Mouse (Mus musculus) liver, postnatal 0 days (tissue): Measurements from ENCODE around the gene Cbfb. TPM values are rescaled to one million over a fixed set of nuclear protein-coding genes. Genes with fewer than 3 reads are reported as not detected.

Experiments
- ATAC-seq: fragments of 200-750 bp; cut with Nextera tagmentation; 2 replicates; pipeline ENCODE4 v1.8.0; 2017; ENCODE audit warnings: mild to moderate bottlenecking, moderate library complexity
- DNase-seq: peaks from one replicate; pipeline ENCODE4 v3.0.0-alpha.2; 2016
- H3K27ac ChIP-seq: fragments of 300-500 bp; sonication (generic); 2 replicates; pipeline ENCODE4 v1.5.1; 2014; ENCODE audit warnings: antibody characterized with exemption, moderate library complexity, mild to moderate bottlenecking, low read depth
- H3K27me3 ChIP-seq: fragments of 300-500 bp; sonication (generic); 2 replicates; pipeline ENCODE4 v1.6.1; 2014; ENCODE audit warnings: low read length, control low read depth, mixed read lengths; ENCODE audit not compliant: insufficient read depth
- H3K36me3 ChIP-seq: fragments of 300-500 bp; sonication (generic); replicated peaks from 2 replicates; pipeline ENCODE4 v1.6.1; 2014; ENCODE audit warnings: mild to moderate bottlenecking, control low read depth, low read length, moderate library complexity, mixed read lengths; ENCODE audit not compliant: insufficient read depth
- H3K4me1 ChIP-seq: fragments of 300-500 bp; sonication (generic); 2 replicates; pipeline ENCODE4 v1.6.1; 2014; ENCODE audit warnings: antibody characterized with exemption, mild to moderate bottlenecking, control low read depth; ENCODE audit not compliant: insufficient read depth
- H3K4me2 ChIP-seq: fragments of 300-500 bp; sonication (generic); 2 replicates; pipeline ENCODE4 v1.6.1; 2014; ENCODE audit warnings: low read depth, mild to moderate bottlenecking, low read length, moderate library complexity, mixed read lengths
- H3K4me3 ChIP-seq: fragments of 300-500 bp; sonication (generic); 2 replicates; pipeline ENCODE4 v1.5.1; 2014; ENCODE audit warnings: low read depth, low read length
- H3K9ac ChIP-seq: fragments of 300-500 bp; sonication (generic); replicated peaks from 2 replicates; pipeline ENCODE4 v1.6.1; 2014; ENCODE audit warnings: mild to moderate bottlenecking, moderate library complexity
- H3K9me3 ChIP-seq: fragments of 300-500 bp; sonication (generic); 2 replicates; pipeline ENCODE4 v1.6.1; 2016; ENCODE audit warnings: mild to moderate bottlenecking, control low read depth, low read length, mixed read lengths
- CTCF ChIP-seq: sonication (generic); IDR thresholded peaks from 2 replicates; pipeline ENCODE4 v1.5.1; 2016; ENCODE audit warnings: antibody characterized with exemption, low read depth
- EP300 ChIP-seq: IDR thresholded peaks from 2 replicates; pipeline ENCODE4 v1.6.1; 2016; ENCODE audit warnings: antibody characterized with exemption, low read depth, mild to moderate bottlenecking
- WGBS: fragments of 180-500 bp; shearing (Covaris S2); extraction: QIAGEN DNeasy Blood & Tissue Kit; methylation state at CpG from one replicate; pipeline ENCODE4 v1.1.7; 2014; ENCODE audit not compliant: insufficient replicate concordance; 5-methylcytosine and 5-hydroxymethylcytosine counted together
- polyA plus RNA-seq: library from polyadenylated mRNA; unstranded; fragments of >200 nt; fragmentation: Nextera tagmentation; extraction: Ambion mirVana; gene quantifications from 2 replicates; pipeline ENCODE4 v1.2.1, GENCODE M21; 2015

Cbfb gene
- polyA plus RNA-seq, 1 experiment from 2014 or later: 10.7 TPM

GRCm38 (mm10) chr8:105253766-105254151 is 83.3 kb downstream of the Cbfb start:
- ATAC-seq (no peak), DNase-seq (no peak)
- Histone ChIP-seq H3K9ac (0 out of 2 replicates have a peak overlapping the region, but pooled peaks have one; percentile 59), H3K27me3 (peaks cover 3% of the 10 kb centered on the region; the same call in 1 of the 2 replicates), H3K4me3 (peak overlapping the region; percentile 58), H3K27ac (no peak overlapping the region), H3K4me1 (peaks cover 23% of the 10 kb centered on the region), H3K4me2 (peak overlapping the region; percentile 93), H3K36me3 (peaks cover 42% of the 10 kb centered on the region), H3K9me3 (no peaks in the 10 kb centered on the region)
- no peak for TF ChIP-seq EP300
- TF ChIP-seq CTCF: no peak
- WGBS: 52% methylated on average over 20 of the region's 20 CpGs

- peak overlapping the region; percentile 93 for H3K4me2 ChIP-seq
- DNase-seq (peak; percentile 92), ATAC-seq (peak; percentile 87)
- peaks cover 9% of the 10 kb centered on the region for H3K27me3 ChIP-seq
- peaks cover 29% of the 10 kb centered on the region for H3K4me1 ChIP-seq
- no peaks in the 10 kb centered on the region for H3K9me3 ChIP-seq
- H3K9ac ChIP-seq: peak overlapping the region; percentile 59
- TF ChIP-seq CTCF (peak; percentile 91), EP300 (no peak)
- H3K27ac ChIP-seq: peak overlapping the region; percentile 16
- under 1% methylated on average over 62 of the region's 74 CpGs for WGBS
- H3K36me3 ChIP-seq: peaks cover 36% of the 10 kb centered on the region
- H3K4me3 ChIP-seq: peak overlapping the region; percentile 58
These were observed 83.9 kb downstream of the Cbfb start for GRCm38 (mm10) chr8:105254152-105254965.

GRCm38 (mm10) chr8:105254966-105255350 is 84.5 kb downstream of the Cbfb start, which contains the start of gene B3gnt9:
B3gnt9 (minus strand) TSS chr8:105255153.
- peak within 1 kb of the TSS; percentile 59 for H3K9ac ChIP-seq
- peak within 1 kb of the TSS; percentile 41 for H3K27ac ChIP-seq
- DNase-seq: peak; percentile 77
- no peaks in the 10 kb centered on the region for H3K9me3 ChIP-seq
- 2% methylated on average over 14 of the region's 14 CpGs for WGBS
- peak; percentile 80 for ATAC-seq
- peak within 1 kb of the TSS; percentile 93 for H3K4me2 ChIP-seq
- H3K4me3 ChIP-seq: peak within 1 kb of the TSS; percentile 58
- no peak for TF ChIP-seq EP300
- no peak for TF ChIP-seq CTCF
- H3K36me3 ChIP-seq: peaks cover 30% of the 10 kb centered on the region
- H3K27me3 ChIP-seq: peaks cover 14% of the 10 kb centered on the region
- peaks cover 35% of the 10 kb centered on the region for H3K4me1 ChIP-seq

DNA sequence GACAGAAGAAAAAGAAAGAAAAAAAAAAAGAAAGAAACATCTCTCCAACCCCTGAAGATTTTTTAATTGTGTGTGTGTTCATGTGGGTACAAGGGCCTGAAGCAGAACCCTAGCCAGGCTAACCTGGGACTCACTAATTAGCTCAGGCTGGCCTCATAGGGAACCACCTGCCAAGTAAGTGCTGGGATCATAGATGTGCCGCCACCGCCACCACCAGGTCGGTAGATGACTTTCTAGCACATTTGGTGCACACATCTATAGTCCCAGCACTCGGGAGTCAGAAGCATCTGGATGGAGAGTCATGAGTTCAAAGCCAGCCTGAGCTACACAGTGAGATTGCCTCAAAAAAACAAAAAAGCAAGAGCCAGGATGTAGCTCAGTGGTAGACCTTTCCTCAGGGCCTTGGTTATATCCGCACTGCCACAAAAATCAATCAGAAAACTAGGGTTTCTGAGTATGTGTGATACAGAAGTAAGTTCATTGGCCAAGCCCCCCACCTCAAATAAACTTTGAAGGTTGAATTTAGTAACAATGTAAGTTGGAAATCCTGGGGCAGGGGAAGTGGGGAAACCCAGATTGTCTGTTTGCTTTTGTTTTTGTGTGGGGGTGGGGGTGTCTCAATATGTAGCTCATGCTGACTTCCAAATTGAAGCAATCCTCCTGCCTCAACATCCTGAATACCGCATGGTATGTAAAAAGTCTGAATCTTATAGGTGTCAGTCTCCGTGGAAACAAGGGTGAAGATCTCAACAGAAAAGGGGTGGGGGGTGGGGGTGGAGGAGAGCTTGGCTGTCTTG is 87.0 kb downstream of the Cbfb start:
- H3K4me3 ChIP-seq: no peak overlapping the region
- peaks cover 43% of the 10 kb centered on the region for H3K4me1 ChIP-seq
- no peak overlapping the region for H3K4me2 ChIP-seq
- peaks cover 8% of the 10 kb centered on the region; the same call in 1 of the 2 replicates for H3K36me3 ChIP-seq
- H3K9me3 ChIP-seq: no peaks in the 10 kb centered on the region
- no peak for TF ChIP-seq EP300
- no peak for TF ChIP-seq CTCF
- ATAC-seq (no peak), DNase-seq (no peak)
- no peak overlapping the region for H3K27ac ChIP-seq
- peaks cover 14% of the 10 kb centered on the region for H3K27me3 ChIP-seq
- 69% methylated on average over 7 of the region's 7 CpGs for WGBS
- H3K9ac ChIP-seq: no peak overlapping the region

- DNase-seq: peak; percentile 49
- H3K9ac ChIP-seq: no peak overlapping the region; the same call in 1 of the 2 replicates
- ATAC-seq: peak; percentile 5; the same call in 1 of the 2 replicates
- peaks cover 45% of the 10 kb centered on the region for H3K4me1 ChIP-seq
- H3K9me3 ChIP-seq: no peaks in the 10 kb centered on the region
- H3K27ac ChIP-seq: no peak overlapping the region
- H3K4me2 ChIP-seq: peak overlapping the region; percentile 78
- peaks cover 14% of the 10 kb centered on the region for H3K27me3 ChIP-seq
- 14% methylated on average over 55 of the region's 55 CpGs for WGBS
- H3K4me3 ChIP-seq: peak overlapping the region; percentile 32
- no peaks in the 10 kb centered on the region for H3K36me3 ChIP-seq
- TF ChIP-seq EP300 (no peak), CTCF (peak; percentile 26)
These were observed 88.6 kb downstream of the Cbfb start for GRCm38 (mm10) chr8:105258911-105259720.
